Mouse (Mus musculus) right cerebral cortex, postnatal 36 days (tissue): ENCODE data around the gene Vps33b.

ENCODE experiments used
- DNase-seq, 2 experiments: peaks; one replicate each; pipeline ENCODE4 v3.0.0; 2022; ENCODE audit warnings: low spot score in 2 of 2, mixed read lengths in 1 of 2

Gene Vps33b

GRCm38 (mm10) chr7:80268897-80269750, at the start of gene Vps33b:
Gene Vps33b, plus strand, starts transcription at chr7:80269649.
- peak; percentile 93 to 94 for DNase-seq

GRCm38 (mm10) chr7:80220237-80220797, 49.1 kb upstream of the Vps33b start:
- no peak for DNase-seq

- DNase-seq: no peak
Measured at GRCm38 (mm10) chr7:80221179-80221750, 48.2 kb upstream of the Vps33b start.

- no peak for DNase-seq
Measured at GRCm38 (mm10) chr7:80227065-80227464, 42.4 kb upstream of the Vps33b start.

GRCm38 (mm10) chr7:80230196-80230595, 39.3 kb upstream of the Vps33b start:
- no peak for DNase-seq

GRCm38 (mm10) chr7:80231971-80232488, 37.4 kb upstream of the Vps33b start:
- DNase-seq: no peak

- peak; percentile 92 to 94 for DNase-seq
Measured at GRCm38 (mm10) chr7:80232489-80233029, 36.9 kb upstream of the Vps33b start, which contains the start of the genes Cib1 and Gdpgp1. Gene Cib1, minus strand, starts transcription at chr7:80232813. Gene Gdpgp1, plus strand, starts transcription at chr7:80232865.

- no peak for DNase-seq
Measured at GRCm38 (mm10) chr7:80233799-80234198, 35.6 kb upstream of the Vps33b start.

GRCm38 (mm10) chr7:80238542-80238941, 30.9 kb upstream of the Vps33b start:
- DNase-seq: no peak

- no peak for DNase-seq
Measured at GRCm38 (mm10) chr7:80241661-80242060, 27.8 kb upstream of the Vps33b start.

GRCm38 (mm10) chr7:80244851-80245250, 24.6 kb upstream of the Vps33b start:
- no peak for DNase-seq

GRCm38 (mm10) chr7:80246148-80246721, 23.2 kb upstream of the Vps33b start, which contains the start of gene Ttll13:
Gene Ttll13, plus strand, starts transcription at chr7:80246376.
- peak; percentile 94 to 97 for DNase-seq

- no peak for DNase-seq
Measured at GRCm38 (mm10) chr7:80246859-80247258, 22.6 kb upstream of the Vps33b start.

GRCm38 (mm10) chr7:80252437-80252836, 17.0 kb upstream of the Vps33b start:
- DNase-seq: no peak

- no peak for DNase-seq
Measured at GRCm38 (mm10) chr7:80252886-80253285, 16.6 kb upstream of the Vps33b start.

- DNase-seq: no peak
Measured at GRCm38 (mm10) chr7:80255981-80256380, 13.5 kb upstream of the Vps33b start.

GRCm38 (mm10) chr7:80257706-80258105, 11.7 kb upstream of the Vps33b start:
- no peak for DNase-seq

GRCm38 (mm10) chr7:80260625-80261371, 8.7 kb upstream of the Vps33b start, which contains the start of gene Ngrn:
Gene Ngrn, plus strand, starts transcription at chr7:80261215.
- peak; percentile 72 to 84 for DNase-seq

- DNase-seq: no peak
Measured at GRCm38 (mm10) chr7:80261372-80261990, 8.0 kb upstream of the Vps33b start.

- DNase-seq: no peak
Measured at GRCm38 (mm10) chr7:80264606-80265005, 4.8 kb upstream of the Vps33b start.
